Mouse (Mus musculus): ENCODE data around the gene Ddi1.

- TF ChIP-seq MAFK (IDR thresholded peaks at IDR 0.05; ENCODE audit: insufficient read depth, low read depth, low read length) = no peak
- TF ChIP-seq CHD2 (IDR thresholded peaks at IDR 0.05; ENCODE audit: low read depth, low read length) = no peak
Observed at GRCm38 (mm10) chr9:6251990-6252389, 17.7 kb downstream of the Ddi1 start.

All from ES-E14 (cell line).